Mouse (Mus musculus): ENCODE data around the gene Mrps36. TPM values are rescaled to one million over a fixed set of nuclear protein-coding genes. Genes with fewer than 3 reads are reported as not detected.

Mrps36 gene
- polyA plus RNA-seq, 1 experiment from 2014 or later, result 140 TPM

GRCm38 (mm10) chr13:100776056-100776419 lies 31.6 kb upstream of the Mrps36 start:
- DNase-seq (ENCODE audit: low spot score) (no peak), ATAC-seq (replicated peaks; ENCODE audit: low FRiP score) (peak; percentile 25; the same call in 1 of the 2 replicates)
- peak overlapping the region; percentile 75 for H3K4me2 ChIP-seq (ENCODE audit: low read depth, low read length, severe bottlenecking)
- WGBS, result 20% methylated on average over 8 of the region's 8 CpGs
- H3K9ac ChIP-seq (ENCODE audit: low read length), result peak overlapping the region; percentile 72; the same call in 1 of the 2 replicates
- no peaks in the 10 kb centered on the region for H3K9me3 ChIP-seq (ENCODE audit: control insufficient read depth, low read length)
- peaks cover 5% of the 10 kb centered on the region for H3K36me3 ChIP-seq (ENCODE audit: control insufficient read depth, insufficient read depth, low read length)
- 0 out of 2 replicates have a peak overlapping the region, but pooled peaks have one; percentile 3 for H3K27ac ChIP-seq (ENCODE audit: low read depth, low read length)
- 0 out of 2 replicates have a peak, but pooled peaks cover 2% of the 10 kb centered on the region for H3K4me1 ChIP-seq (replicated peaks; ENCODE audit: control insufficient read depth, insufficient read depth, low read length)
- H3K27me3 ChIP-seq (ENCODE audit: control insufficient read depth, insufficient read depth, low read length), result no peaks in the 10 kb centered on the region
- H3K4me3 ChIP-seq (ENCODE audit: low read depth, low read length), result peak overlapping the region; percentile 80

GRCm38 (mm10) chr13:100775252-100776055 lies 31.0 kb upstream of the Mrps36 start, which contains the start of gene Cenph:
Gene Cenph, minus strand, starts transcription at chr13:100775899.
- DNase-seq (ENCODE audit: low spot score), result peak; percentile 90
- peak within 1 kb of the TSS; percentile 80 for H3K4me3 ChIP-seq (ENCODE audit: low read depth, low read length)
- 0 out of 2 replicates have a peak within 1 kb of the TSS, but pooled peaks have one; percentile 3 for H3K27ac ChIP-seq (ENCODE audit: low read depth, low read length)
- peak within 1 kb of the TSS; percentile 75 for H3K4me2 ChIP-seq (ENCODE audit: low read depth, low read length, severe bottlenecking)
- ATAC-seq (replicated peaks; ENCODE audit: low FRiP score), result peak; percentile 93
- 0 out of 2 replicates have a peak, but pooled peaks cover 2% of the 10 kb centered on the region for H3K4me1 ChIP-seq (replicated peaks; ENCODE audit: control insufficient read depth, insufficient read depth, low read length)
- under 1% methylated on average over 46 of the region's 46 CpGs for WGBS
- H3K9ac ChIP-seq (ENCODE audit: low read length), result peak within 1 kb of the TSS; percentile 72
- H3K9me3 ChIP-seq (ENCODE audit: control insufficient read depth, low read length), result no peaks in the 10 kb centered on the region
- peaks cover 5% of the 10 kb centered on the region for H3K36me3 ChIP-seq (ENCODE audit: control insufficient read depth, insufficient read depth, low read length)
- no peaks in the 10 kb centered on the region for H3K27me3 ChIP-seq (ENCODE audit: control insufficient read depth, insufficient read depth, low read length)

- Histone ChIP-seq H3K9me3 (ENCODE audit: control insufficient read depth, low read length) (no peaks in the 10 kb centered on the region), H3K27ac (ENCODE audit: low read depth, low read length) (no peak overlapping the region), H3K27me3 (ENCODE audit: control insufficient read depth, insufficient read depth, low read length) (no peaks in the 10 kb centered on the region), H3K4me2 (ENCODE audit: low read depth, low read length, severe bottlenecking) (peak overlapping the region; percentile 75), H3K36me3 (ENCODE audit: control insufficient read depth, insufficient read depth, low read length) (peaks cover 6% of the 10 kb centered on the region), H3K9ac (ENCODE audit: low read length) (peak overlapping the region; percentile 72), H3K4me3 (ENCODE audit: low read depth, low read length) (peak overlapping the region; percentile 80), H3K4me1 (replicated peaks; ENCODE audit: control insufficient read depth, insufficient read depth, low read length) (0 out of 2 replicates have a peak, but pooled peaks cover 2% of the 10 kb centered on the region)
- no peak for ATAC-seq (replicated peaks; ENCODE audit: low FRiP score)
- no peak for DNase-seq (ENCODE audit: low spot score)
Measured at GRCm38 (mm10) chr13:100774704-100775103, 30.2 kb upstream of the Mrps36 start.

- H3K4me1 ChIP-seq (replicated peaks; ENCODE audit: control insufficient read depth, insufficient read depth, low read length), result no peaks in the 10 kb centered on the region
- H3K36me3 ChIP-seq (ENCODE audit: control insufficient read depth, insufficient read depth, low read length), result no peaks in the 10 kb centered on the region; the same call in 1 of the 2 replicates
- no peak overlapping the region for H3K4me3 ChIP-seq (ENCODE audit: low read depth, low read length)
- no peak overlapping the region for H3K4me2 ChIP-seq (ENCODE audit: low read depth, low read length, severe bottlenecking)
- H3K27me3 ChIP-seq (ENCODE audit: control insufficient read depth, insufficient read depth, low read length), result no peaks in the 10 kb centered on the region
- no peaks in the 10 kb centered on the region for H3K9me3 ChIP-seq (ENCODE audit: control insufficient read depth, low read length)
- 98% methylated on average over 2 of the region's 2 CpGs for WGBS
- H3K27ac ChIP-seq (ENCODE audit: low read depth, low read length), result no peak overlapping the region
- ATAC-seq (replicated peaks; ENCODE audit: low FRiP score) (no peak), DNase-seq (ENCODE audit: low spot score) (no peak)
- no peak overlapping the region for H3K9ac ChIP-seq (ENCODE audit: low read length)
Measured at GRCm38 (mm10) chr13:100755329-100755728, 10.9 kb upstream of the Mrps36 start.

- DNase-seq (ENCODE audit: low spot score), result no peak
- WGBS, result 70% methylated on average over 4 of the region's 4 CpGs
Measured at GRCm38 (mm10) chr13:100754186-100754585, 9.7 kb upstream of the Mrps36 start.

GRCm38 (mm10) chr13:100753011-100753410 lies 8.6 kb upstream of the Mrps36 start:
- Histone ChIP-seq H3K4me3 (ENCODE audit: low read depth, low read length) (no peak overlapping the region), H3K9me3 (ENCODE audit: control insufficient read depth, low read length) (no peaks in the 10 kb centered on the region), H3K4me1 (replicated peaks; ENCODE audit: control insufficient read depth, insufficient read depth, low read length) (no peaks in the 10 kb centered on the region), H3K36me3 (ENCODE audit: control insufficient read depth, insufficient read depth, low read length) (no peaks in the 10 kb centered on the region), H3K27ac (ENCODE audit: low read depth, low read length) (no peak overlapping the region), H3K4me2 (ENCODE audit: low read depth, low read length, severe bottlenecking) (no peak overlapping the region), H3K27me3 (ENCODE audit: control insufficient read depth, insufficient read depth, low read length) (no peaks in the 10 kb centered on the region), H3K9ac (ENCODE audit: low read length) (no peak overlapping the region)
- ATAC-seq (replicated peaks; ENCODE audit: low FRiP score) (no peak), DNase-seq (ENCODE audit: low spot score) (no peak)
- 88% methylated on average over 6 of the region's 6 CpGs for WGBS

More at GRCm38 (mm10) chr13:100754186-100754585, 9.7 kb upstream of the Mrps36 start:
- Histone ChIP-seq H3K4me3 (ENCODE audit: low read depth, low read length) (no peak overlapping the region), H3K27ac (ENCODE audit: low read depth, low read length) (no peak overlapping the region), H3K4me2 (ENCODE audit: low read depth, low read length, severe bottlenecking) (no peak overlapping the region), H3K27me3 (ENCODE audit: control insufficient read depth, insufficient read depth, low read length) (no peaks in the 10 kb centered on the region), H3K36me3 (ENCODE audit: control insufficient read depth, insufficient read depth, low read length) (no peaks in the 10 kb centered on the region), H3K4me1 (replicated peaks; ENCODE audit: control insufficient read depth, insufficient read depth, low read length) (no peaks in the 10 kb centered on the region), H3K9me3 (ENCODE audit: control insufficient read depth, low read length) (no peaks in the 10 kb centered on the region), H3K9ac (ENCODE audit: low read length) (no peak overlapping the region)
- no peak for ATAC-seq (replicated peaks; ENCODE audit: low FRiP score)

- H3K9ac ChIP-seq (ENCODE audit: low read length), result no peak overlapping the region
- no peaks in the 10 kb centered on the region for H3K9me3 ChIP-seq (ENCODE audit: control insufficient read depth, low read length)
- ATAC-seq (replicated peaks; ENCODE audit: low FRiP score) (no peak), DNase-seq (ENCODE audit: low spot score) (no peak)
- 93% methylated on average over 8 of the region's 8 CpGs for WGBS
- no peaks in the 10 kb centered on the region for H3K36me3 ChIP-seq (ENCODE audit: control insufficient read depth, insufficient read depth, low read length)
- H3K4me2 ChIP-seq (ENCODE audit: low read depth, low read length, severe bottlenecking), result no peak overlapping the region
- no peak overlapping the region for H3K27ac ChIP-seq (ENCODE audit: low read depth, low read length)
- no peaks in the 10 kb centered on the region for H3K4me1 ChIP-seq (replicated peaks; ENCODE audit: control insufficient read depth, insufficient read depth, low read length)
- H3K4me3 ChIP-seq (ENCODE audit: low read depth, low read length), result no peak overlapping the region
- no peaks in the 10 kb centered on the region for H3K27me3 ChIP-seq (ENCODE audit: control insufficient read depth, insufficient read depth, low read length)
Measured at GRCm38 (mm10) chr13:100752529-100752928, 8.1 kb upstream of the Mrps36 start.

GRCm38 (mm10) chr13:100751402-100751801 lies 6.9 kb upstream of the Mrps36 start:
- no peak overlapping the region for H3K9ac ChIP-seq (ENCODE audit: low read length)
- H3K4me3 ChIP-seq (ENCODE audit: low read depth, low read length), result no peak overlapping the region
- no peak for ATAC-seq (replicated peaks; ENCODE audit: low FRiP score)
- H3K36me3 ChIP-seq (ENCODE audit: control insufficient read depth, insufficient read depth, low read length), result no peaks in the 10 kb centered on the region
- no peak for DNase-seq (ENCODE audit: low spot score)
- H3K9me3 ChIP-seq (ENCODE audit: control insufficient read depth, low read length), result no peaks in the 10 kb centered on the region
- H3K27me3 ChIP-seq (ENCODE audit: control insufficient read depth, insufficient read depth, low read length), result no peaks in the 10 kb centered on the region
- no peak overlapping the region for H3K4me2 ChIP-seq (ENCODE audit: low read depth, low read length, severe bottlenecking)
- H3K4me1 ChIP-seq (replicated peaks; ENCODE audit: control insufficient read depth, insufficient read depth, low read length), result no peaks in the 10 kb centered on the region
- WGBS, result 85% methylated on average over 3 of the region's 3 CpGs
- H3K27ac ChIP-seq (ENCODE audit: low read depth, low read length), result no peak overlapping the region
